Mouse (Mus musculus): ENCODE results near the gene Auh. TPM values are rescaled to one million over a fixed set of nuclear protein-coding genes. Genes with fewer than 3 reads are reported as not detected.

The Auh gene
- total and polyA plus RNA-seq, 3 experiments, result 68.5 to 191 (median 74.1) TPM

- peaks cover 5% of the 10 kb centered on the region for H3K9me3 ChIP-seq (replicated peaks; ENCODE audit: low read length)
- H3K4me2 ChIP-seq (ENCODE audit: insufficient read depth, low read depth, poor library complexity, severe bottlenecking), result no peak overlapping the region
- no peak overlapping the region for H3K9ac ChIP-seq (ENCODE audit: insufficient read depth, low read depth)
- H3K4me3 ChIP-seq (replicated peaks in 1 of 3; ENCODE audit: low read depth in 2 of 3, low read length in 2 of 3, poor library complexity in 1 of 3), result no peak overlapping the region
- H3K27me3 ChIP-seq (replicated peaks), result no peaks in the 10 kb centered on the region
- no peaks in the 10 kb centered on the region for H3K36me3 ChIP-seq (replicated peaks in 1 of 2; ENCODE audit: control insufficient read depth in 1 of 2, insufficient read depth in 1 of 2, low read length in 1 of 2)
- TF ChIP-seq TCF12 (IDR thresholded peaks at IDR 0.05; ENCODE audit: low read depth, low read length) (no peak), MAFK (IDR thresholded peaks at IDR 0.05; ENCODE audit: insufficient replicate concordance, low read length) (peak; percentile 89)
- H3K79me2 ChIP-seq (replicated peaks; ENCODE audit: control insufficient read depth, extremely low read depth, insufficient read depth, poor library complexity, severe bottlenecking), result no peaks in the 10 kb centered on the region
- dilution Hi-C loops (cut with MboI; ENCODE audit: extremely low pct_ligation_motif_present, extremely low pct_unique_long_range_greater_than_20kb, low sequenced_read_pairs) (no loop called here), in situ Hi-C loops (cut with MboI; ENCODE audit: low pct_ligation_motif_present, low pct_unique_long_range_greater_than_20kb, low sequenced_read_pairs) (no loop called here)
- no peak overlapping the region for H3K27ac ChIP-seq (ENCODE audit: insufficient read depth, low read depth)
- peaks cover 0 to 2% of the 10 kb centered on the region in 2 experiments; a peak in 1 of 4 replicates for H3K4me1 ChIP-seq (ENCODE audit: control insufficient read depth in 1 of 2, insufficient read depth in 2 of 2)
- no peak for DNase-seq (ENCODE audit: extremely low read depth)
Observed at GRCm38 (mm10) chr13:52947545-52947944, 18.1 kb upstream of the Auh start.

GRCm38 (mm10) chr13:52945769-52946168, 16.3 kb upstream of the Auh start:
- Histone ChIP-seq H3K9me3 (replicated peaks; ENCODE audit: low read length) (peaks cover 5% of the 10 kb centered on the region), H3K79me2 (replicated peaks; ENCODE audit: control insufficient read depth, extremely low read depth, insufficient read depth, poor library complexity, severe bottlenecking) (no peaks in the 10 kb centered on the region), H3K4me1 (ENCODE audit: control insufficient read depth in 1 of 2, insufficient read depth in 2 of 2) (peaks cover 0 to 2% of the 10 kb centered on the region in 2 experiments; a peak in 1 of 4 replicates), H3K27me3 (replicated peaks) (no peaks in the 10 kb centered on the region), H3K4me2 (ENCODE audit: insufficient read depth, low read depth, poor library complexity, severe bottlenecking) (no peak overlapping the region; the same call in 1 of the 2 replicates), H3K4me3 (replicated peaks in 1 of 3; ENCODE audit: low read depth in 2 of 3, low read length in 2 of 3, poor library complexity in 1 of 3) (no peak overlapping the region), H3K36me3 (replicated peaks in 1 of 2; ENCODE audit: control insufficient read depth in 1 of 2, insufficient read depth in 1 of 2, low read length in 1 of 2) (no peaks in the 10 kb centered on the region), H3K9ac (ENCODE audit: insufficient read depth, low read depth) (no peak overlapping the region), H3K27ac (ENCODE audit: insufficient read depth, low read depth) (no peak overlapping the region)
- TF ChIP-seq ZMIZ1 (IDR thresholded peaks at IDR 0.05; ENCODE audit: low read depth, low read length), result no peak
- TF ChIP-seq NELFE (IDR thresholded peaks at IDR 0.05; ENCODE audit: low read depth, low read length), result no peak
- TF ChIP-seq MAZ (IDR thresholded peaks at IDR 0.05; ENCODE audit: low read depth, low read length), result no peak
- TF ChIP-seq USF2 (conservative IDR thresholded peaks at IDR 0.05; ENCODE audit: low read depth, low read length), result no peak
- no peak for TF ChIP-seq HCFC1 (IDR thresholded peaks at IDR 0.05; ENCODE audit: low read depth, low read length)
- no peak; the same call in 1 of the 2 replicates for TF ChIP-seq ETS1 (conservative IDR thresholded peaks at IDR 0.05; ENCODE audit: low read depth, low read length)
- TF ChIP-seq ZNF384 (IDR thresholded peaks at IDR 0.05; ENCODE audit: low read depth, low read length), result no peak
- TF ChIP-seq PAX5 (IDR thresholded peaks at IDR 0.05; ENCODE audit: low read length), result no peak
- dilution Hi-C loops (cut with MboI; ENCODE audit: extremely low pct_ligation_motif_present, extremely low pct_unique_long_range_greater_than_20kb, low sequenced_read_pairs) (no loop called here), in situ Hi-C loops (cut with MboI; ENCODE audit: low pct_ligation_motif_present, low pct_unique_long_range_greater_than_20kb, low sequenced_read_pairs) (no loop called here)
- no peak for DNase-seq (ENCODE audit: extremely low read depth)

DNA sequence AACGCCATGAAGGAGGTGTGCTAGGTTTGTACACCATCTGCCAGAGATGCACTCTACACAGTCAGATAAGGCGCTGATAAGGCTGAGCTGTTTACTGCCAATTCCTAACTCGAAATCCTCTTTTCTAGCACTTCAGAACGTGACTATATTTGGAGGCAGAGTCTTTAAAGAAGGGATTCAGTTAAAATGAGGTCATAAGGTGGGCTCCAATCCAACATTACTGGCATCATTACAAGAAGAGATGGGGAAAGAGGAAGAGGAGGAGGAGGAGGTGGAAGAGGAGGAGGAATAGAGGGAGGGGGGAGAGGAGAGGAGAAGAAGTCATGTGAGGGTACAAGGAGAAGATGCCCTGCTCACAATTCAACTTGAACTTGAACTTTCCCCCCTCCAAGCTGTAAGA, 14.6 kb upstream of the Auh start:
- Histone ChIP-seq H3K4me2 (ENCODE audit: insufficient read depth, low read depth, poor library complexity, severe bottlenecking) (no peak overlapping the region), H3K9ac (ENCODE audit: insufficient read depth, low read depth) (no peak overlapping the region), H3K79me2 (replicated peaks; ENCODE audit: control insufficient read depth, extremely low read depth, insufficient read depth, poor library complexity, severe bottlenecking) (no peaks in the 10 kb centered on the region), H3K27me3 (replicated peaks) (no peaks in the 10 kb centered on the region), H3K36me3 (replicated peaks in 1 of 2; ENCODE audit: control insufficient read depth in 1 of 2, insufficient read depth in 1 of 2, low read length in 1 of 2) (no peaks in the 10 kb centered on the region), H3K9me3 (replicated peaks; ENCODE audit: low read length) (peaks cover 5% of the 10 kb centered on the region), H3K4me1 (ENCODE audit: control insufficient read depth in 1 of 2, insufficient read depth in 2 of 2) (peaks cover 0 to 2% of the 10 kb centered on the region in 2 experiments; a peak in 1 of 4 replicates), H3K4me3 (replicated peaks in 1 of 3; ENCODE audit: low read depth in 2 of 3, low read length in 2 of 3, poor library complexity in 1 of 3) (no peak overlapping the region), H3K27ac (ENCODE audit: insufficient read depth, low read depth) (no peak overlapping the region)
- DNase-seq (ENCODE audit: extremely low read depth), result no peak
- dilution Hi-C loops (cut with MboI; ENCODE audit: extremely low pct_ligation_motif_present, extremely low pct_unique_long_range_greater_than_20kb, low sequenced_read_pairs), result no loop called here
- TF ChIP-seq RAD21 (IDR thresholded peaks at IDR 0.05; ENCODE audit: low read depth, low read length), result no peak
- no peak for TF ChIP-seq POLR2AphosphoS2 (IDR thresholded peaks at IDR 0.05; ENCODE audit: low read depth, low read length)
- TF ChIP-seq USF1 (IDR thresholded peaks at IDR 0.05; ENCODE audit: low read depth, low read length), result no peak
- in situ Hi-C loops (cut with MboI; ENCODE audit: low pct_ligation_motif_present, low pct_unique_long_range_greater_than_20kb, low sequenced_read_pairs), result no loop called here
